Mouse (Mus musculus): Measurements from ENCODE around the gene Top3a. TPM values are rescaled to one million over a fixed set of nuclear protein-coding genes. Genes with fewer than 3 reads are reported as not detected.
"Not testable (repeated sequence)": the region's sequence is repeated elsewhere in the genome, so short reads cannot be mapped to it uniquely, and the experiment has no call there.

The Top3a gene
- 1 to 10 TPM; 5.3 to 6.3 TPM for total RNA-seq (2021)

- intact Hi-C loops (cut with DNase I): loop anchor here (2.0 kb wide), 1 partner anchor 50 kb away; the partner anchor contains the start of gene Flii
- DNase-seq: peak; percentile 92
These were observed at the start of gene Top3a, which contains the start of gene Smcr8 for GRCm38 (mm10) chr11:60776829-60777740. Top3a (minus strand) TSS chr11:60777365. Smcr8 (plus strand) TSS chr11:60777524.

- intact Hi-C loops (cut with DNase I): loop anchor here (2.0 kb wide), 1 partner anchor 14 kb away; no protein-coding TSS in a partner anchor
- DNase-seq: no peak
These were observed 49.5 kb upstream of the Top3a start for GRCm38 (mm10) chr11:60826700-60827099.

GRCm38 (mm10) chr11:60825191-60825590 is 48.0 kb upstream of the Top3a start:
- intact Hi-C loops (cut with DNase I): no loop called here
- DNase-seq: no peak

- intact Hi-C loops (cut with DNase I): no loop called here
- no peak for DNase-seq
These were observed 46.6 kb upstream of the Top3a start for GRCm38 (mm10) chr11:60823771-60824170.

GRCm38 (mm10) chr11:60816398-60816797 is 39.2 kb upstream of the Top3a start:
- DNase-seq: no peak
- intact Hi-C loops (cut with DNase I): no loop called here

- DNase-seq: not testable (repeated sequence)
- intact Hi-C loops (cut with DNase I): loop anchor here (2.0 kb wide), 1 partner anchor 15 kb away; no protein-coding TSS in a partner anchor
These were observed 34.5 kb upstream of the Top3a start, which contains the start of gene Shmt1 for GRCm38 (mm10) chr11:60811618-60812017. Shmt1 (minus strand) TSS chr11:60811718.

GRCm38 (mm10) chr11:60811054-60811460 is 33.9 kb upstream of the Top3a start:
- intact Hi-C loops (cut with DNase I): no loop called here
- peak; percentile 95 for DNase-seq

DNA sequence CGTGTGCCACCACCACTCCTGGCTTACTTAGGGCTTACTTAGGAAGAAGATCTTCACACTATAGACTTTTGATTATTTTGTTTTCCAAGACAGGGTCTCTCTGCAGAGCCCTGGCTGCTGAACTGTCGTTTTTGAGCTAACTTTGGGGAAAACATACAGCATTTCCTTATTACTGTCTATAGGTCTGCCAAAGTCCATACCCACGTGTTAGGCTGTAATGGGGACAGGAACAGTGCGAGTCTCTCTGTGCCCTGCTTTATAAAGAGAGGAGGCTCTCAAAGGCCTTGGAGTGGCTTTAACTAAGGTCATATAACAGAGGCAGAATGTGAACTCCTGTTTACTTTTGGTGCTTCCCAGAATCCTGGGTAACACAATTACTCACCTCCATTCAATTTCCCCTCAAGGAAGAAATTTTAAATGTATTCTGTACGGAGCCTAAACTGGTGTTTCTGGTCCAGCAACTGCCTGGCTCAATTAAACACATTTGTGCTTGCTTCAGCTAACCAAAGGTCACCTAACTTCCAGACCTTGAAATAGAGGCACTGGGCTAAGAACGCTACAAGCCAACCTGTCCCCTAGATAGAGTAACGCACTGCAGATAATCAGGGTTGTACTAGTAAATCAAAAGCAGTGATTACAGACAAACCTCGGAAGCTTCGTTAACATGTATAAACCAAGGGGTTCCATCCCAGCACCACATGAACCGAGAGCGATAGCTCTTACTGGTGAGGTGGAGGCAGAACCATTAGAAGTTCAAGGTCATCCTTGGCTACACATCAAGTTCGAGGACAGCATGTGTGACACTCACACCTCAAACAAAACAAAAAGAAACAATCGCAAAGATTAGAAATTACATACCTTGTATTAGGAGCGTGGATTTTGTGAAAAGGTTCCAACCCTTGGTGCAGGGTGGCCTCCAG is 33.1 kb upstream of the Top3a start:
- peak in 1 of 2 experiments; percentile 12 for DNase-seq
- intact Hi-C loops (cut with DNase I): no loop called here

- no peak for DNase-seq
- intact Hi-C loops (cut with DNase I): no loop called here
These were observed 32.4 kb upstream of the Top3a start for GRCm38 (mm10) chr11:60809546-60809945.

DNA sequence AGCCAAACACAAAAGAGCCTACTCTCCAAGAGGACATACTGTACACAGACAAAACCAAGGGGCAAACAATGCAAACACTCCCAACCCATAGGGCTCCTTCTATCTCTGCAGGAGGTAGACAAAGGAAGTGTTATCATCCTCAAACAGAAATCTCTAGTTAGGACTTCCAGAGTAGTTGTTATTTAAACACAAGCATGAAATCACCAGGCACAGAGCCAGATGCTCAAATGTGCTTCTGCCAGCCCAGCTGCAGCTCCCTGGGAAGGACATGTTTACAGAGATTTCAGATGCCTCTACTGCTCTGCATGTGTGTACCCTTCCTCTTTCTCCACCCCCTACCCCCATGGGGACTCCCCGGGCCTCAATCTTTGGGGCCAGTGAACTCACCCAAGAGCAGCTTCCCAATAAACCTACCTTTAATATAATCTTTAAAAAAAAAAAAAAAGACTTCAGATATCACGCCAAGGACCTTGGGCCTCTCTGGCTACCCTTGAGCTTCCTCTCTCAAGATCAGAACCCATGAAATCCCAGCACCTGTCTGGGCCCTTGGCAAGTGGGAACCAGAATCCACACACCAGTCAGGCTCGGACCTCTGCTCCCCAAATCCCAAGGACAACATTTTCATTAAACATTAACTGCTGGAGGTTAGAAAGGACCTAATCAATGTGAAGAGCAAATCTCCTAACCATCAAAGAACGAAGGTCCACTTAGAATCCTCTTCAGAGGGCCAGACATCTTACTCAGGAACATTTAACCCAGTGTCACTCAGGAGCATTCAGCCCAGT is 31.3 kb upstream of the Top3a start:
- intact Hi-C loops (cut with DNase I): no loop called here
- peak; percentile 63 to 67 for DNase-seq

DNA sequence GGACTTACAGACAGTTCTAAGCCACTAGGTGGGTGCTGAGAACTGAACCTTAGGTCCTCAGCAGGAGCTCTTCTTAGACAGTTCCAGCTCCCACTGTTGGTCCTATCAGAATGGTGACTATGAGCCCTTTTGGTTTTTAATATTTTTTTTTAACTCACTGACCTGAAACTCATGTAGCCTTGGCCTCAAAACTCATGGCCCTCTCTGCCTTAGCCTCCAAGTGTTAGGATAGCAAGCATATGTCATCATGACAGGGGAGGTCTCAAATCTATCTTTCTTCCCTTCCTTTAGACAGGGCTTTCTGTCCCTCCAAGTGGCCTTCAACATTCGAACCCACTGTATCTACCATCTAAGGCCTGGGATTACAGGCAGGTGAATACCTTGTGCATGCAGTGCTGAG is 23.7 kb upstream of the Top3a start:
- intact Hi-C loops (cut with DNase I): no loop called here
- no peak for DNase-seq

DNA sequence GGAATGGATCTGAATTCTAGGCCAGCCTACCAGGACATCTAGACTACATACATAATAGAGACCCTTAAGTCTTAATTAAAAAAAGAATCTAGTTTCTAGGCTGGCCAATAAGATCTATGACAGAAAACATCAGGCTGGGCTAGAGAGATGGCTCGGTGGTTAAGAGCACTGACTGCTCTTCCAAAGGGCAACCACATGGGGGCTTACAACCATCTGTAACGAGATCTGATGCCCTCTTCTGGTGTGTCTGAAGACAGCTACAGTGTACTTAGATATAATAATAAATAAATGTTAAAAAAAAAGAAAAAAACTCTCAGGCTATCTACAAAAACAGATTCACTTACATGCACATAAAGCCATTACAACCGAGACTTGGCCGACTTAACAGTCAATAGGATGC is 22.8 kb upstream of the Top3a start:
- no peak for DNase-seq
- intact Hi-C loops (cut with DNase I): no loop called here

DNA sequence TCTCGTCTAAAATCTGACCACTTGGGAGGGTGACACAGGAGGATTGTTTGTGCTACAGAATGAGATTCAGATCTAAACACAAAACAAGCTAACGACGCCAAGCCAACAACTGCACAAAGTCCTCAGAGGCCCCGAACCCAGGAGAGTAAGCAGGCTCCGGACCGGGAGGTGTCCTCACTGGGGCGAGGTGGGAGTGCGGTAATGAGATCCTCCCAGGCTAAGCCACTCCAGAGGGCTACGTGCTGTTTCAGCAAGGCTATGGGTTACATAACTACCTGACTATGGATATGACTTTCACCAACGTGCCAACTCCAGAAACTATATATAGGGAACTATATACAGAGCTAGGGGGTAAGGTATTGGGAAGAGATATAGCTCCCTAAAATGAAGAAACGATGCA is 19.2 kb upstream of the Top3a start:
- DNase-seq: no peak
- intact Hi-C loops (cut with DNase I): no loop called here

GRCm38 (mm10) chr11:60790472-60790871 is 13.3 kb upstream of the Top3a start:
- intact Hi-C loops (cut with DNase I): no loop called here
- no peak for DNase-seq

DNA sequence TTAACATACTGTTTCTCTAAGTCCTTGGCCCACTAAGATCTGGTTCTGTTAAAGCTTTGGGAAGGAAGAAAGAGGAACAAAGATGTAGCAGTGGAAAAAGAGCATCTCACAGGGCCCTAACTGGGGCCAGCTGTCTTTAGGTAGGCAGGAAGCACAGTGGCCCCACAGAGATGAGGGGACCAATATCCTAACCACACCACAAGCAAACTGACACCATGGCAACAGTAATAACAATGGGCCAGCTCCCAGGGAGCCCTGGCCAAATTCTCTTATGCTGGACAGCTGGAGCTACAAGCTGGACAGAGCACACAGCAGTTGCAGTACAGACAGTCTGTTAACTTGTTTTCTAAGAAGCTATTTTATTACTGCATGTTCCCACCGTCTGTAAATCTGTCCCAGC is 10.4 kb upstream of the Top3a start:
- peak; percentile 57 to 66 for DNase-seq
- intact Hi-C loops (cut with DNase I): no loop called here

DNA sequence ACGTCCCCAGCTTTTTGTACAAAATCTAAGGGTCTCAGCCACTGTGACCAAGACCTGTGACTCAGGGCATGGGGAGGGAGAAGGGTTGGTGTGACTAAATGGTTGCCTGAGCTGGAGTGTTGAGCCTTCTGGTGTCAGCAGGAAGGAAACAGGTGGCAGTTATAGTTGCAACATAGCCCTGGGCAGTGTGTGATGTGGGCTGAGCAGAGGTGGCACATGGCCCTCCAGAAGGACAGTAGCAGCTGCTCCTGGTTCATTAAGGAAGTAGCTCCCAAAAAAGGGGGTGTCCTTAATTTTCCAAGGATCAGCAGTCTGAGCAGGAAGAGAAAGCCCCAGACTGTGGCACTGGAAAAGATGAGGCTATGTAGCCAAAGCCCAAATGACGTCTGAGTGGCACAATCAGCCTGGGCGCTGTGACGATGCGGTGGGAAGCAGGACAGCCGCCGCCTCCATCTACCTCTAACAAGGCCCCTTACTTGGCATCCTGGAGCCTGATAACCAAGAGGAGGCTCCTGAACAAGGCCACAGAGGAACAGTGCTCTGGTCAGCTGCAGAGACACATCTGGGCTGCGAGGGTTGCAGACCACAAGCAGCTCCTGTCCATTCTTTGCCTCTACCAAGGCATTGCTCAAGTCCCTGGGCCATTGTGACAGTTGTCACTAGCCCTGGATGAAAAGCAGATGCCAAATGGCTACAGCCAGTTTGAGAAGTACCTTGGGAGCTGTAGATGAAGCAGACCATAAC is 7.2 kb upstream of the Top3a start:
- DNase-seq: no peak
- intact Hi-C loops (cut with DNase I): loop anchor here (5.0 kb wide), 1 partner anchor 82 kb away; no protein-coding TSS in a partner anchor

DNA sequence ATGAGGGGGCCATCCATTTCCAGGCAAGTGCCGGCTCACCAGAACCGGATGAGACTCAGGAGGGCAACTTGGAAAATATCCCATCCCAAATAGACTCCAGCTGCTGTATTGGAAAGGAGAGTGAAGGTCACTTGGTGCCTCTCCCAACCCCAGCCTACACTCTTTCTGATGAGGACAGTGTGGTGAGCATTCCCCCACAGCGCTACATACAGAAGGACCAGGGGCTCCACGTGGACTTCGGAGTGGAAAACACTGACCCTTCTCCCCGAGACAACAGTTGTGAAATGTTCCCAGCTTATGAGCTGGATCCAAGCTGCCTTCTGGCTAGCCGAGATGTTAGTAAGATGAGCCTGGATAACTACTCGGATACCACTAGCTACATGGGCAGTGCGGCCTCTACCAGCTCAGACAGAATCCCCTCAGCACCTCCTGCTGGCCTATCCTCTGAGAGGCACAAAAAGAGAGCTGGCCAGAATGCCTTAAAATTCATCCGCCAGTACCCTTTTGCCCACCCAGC is 2.6 kb upstream of the Top3a start:
- DNase-seq: no peak
- intact Hi-C loops (cut with DNase I): loop anchor here (5.0 kb wide), 1 partner anchor 77 kb away; no protein-coding TSS in a partner anchor

GRCm38 (mm10) chr11:60777801-60778370 is 721 bp upstream of the Top3a start:
- no peak for DNase-seq
- intact Hi-C loops (cut with DNase I): loop anchor here (2.0 kb wide), 1 partner anchor 51 kb away; the partner anchor contains the start of gene Flii

Data from heart, postnatal 10 days (tissue).